Mouse (Mus musculus): ENCODE measurements around the gene Rae1. TPM values are rescaled to one million over a fixed set of nuclear protein-coding genes. Genes with fewer than 3 reads are reported as not detected.

Gene Rae1
- polyA plus RNA-seq, 1 experiment from 2014 or later: 111 TPM

DNA sequence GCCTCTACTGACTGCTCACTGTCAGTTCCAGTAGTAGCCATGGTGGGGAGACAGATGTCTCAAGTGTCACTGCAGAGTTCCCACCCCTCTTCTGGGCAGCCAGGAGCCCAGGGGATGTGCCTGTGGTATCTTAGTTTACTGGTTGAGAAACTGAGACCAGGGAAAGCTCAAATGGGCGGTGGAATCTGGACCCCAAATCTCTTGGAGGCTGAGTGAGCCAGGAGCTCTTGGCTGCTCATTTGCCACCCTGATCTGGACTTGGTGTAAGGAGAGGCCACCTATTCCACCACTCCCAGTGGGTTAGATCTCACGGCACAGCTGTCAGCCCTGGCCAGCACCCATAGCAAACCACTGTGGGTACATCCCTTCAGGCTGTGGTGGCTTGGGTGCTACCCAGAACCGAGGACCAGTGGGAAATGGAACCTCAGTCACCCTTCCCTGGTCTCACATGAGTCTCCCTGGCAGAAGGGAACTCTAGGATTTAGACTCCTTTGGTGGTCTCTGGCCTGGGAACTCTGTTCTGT lies 28.7 kb downstream of the Rae1 start:
- no peak for ATAC-seq (ENCODE audit: low FRiP score, low read depth)
- no peak overlapping the region for H3K4me2 ChIP-seq
- H3K27ac ChIP-seq (replicated peaks): no peak overlapping the region
- H3K4me1 ChIP-seq (replicated peaks): peaks cover 34% of the 10 kb centered on the region
- 90% methylated on average over 3 of the region's 3 CpGs for WGBS
- 0 out of 2 replicates have a peak, but pooled peaks cover 6% of the 10 kb centered on the region for H3K36me3 ChIP-seq
- H3K27me3 ChIP-seq: no peaks in the 10 kb centered on the region
- no peaks in the 10 kb centered on the region for H3K9me3 ChIP-seq
- H3K9ac ChIP-seq: no peak overlapping the region
- H3K4me3 ChIP-seq: no peak overlapping the region

DNA sequence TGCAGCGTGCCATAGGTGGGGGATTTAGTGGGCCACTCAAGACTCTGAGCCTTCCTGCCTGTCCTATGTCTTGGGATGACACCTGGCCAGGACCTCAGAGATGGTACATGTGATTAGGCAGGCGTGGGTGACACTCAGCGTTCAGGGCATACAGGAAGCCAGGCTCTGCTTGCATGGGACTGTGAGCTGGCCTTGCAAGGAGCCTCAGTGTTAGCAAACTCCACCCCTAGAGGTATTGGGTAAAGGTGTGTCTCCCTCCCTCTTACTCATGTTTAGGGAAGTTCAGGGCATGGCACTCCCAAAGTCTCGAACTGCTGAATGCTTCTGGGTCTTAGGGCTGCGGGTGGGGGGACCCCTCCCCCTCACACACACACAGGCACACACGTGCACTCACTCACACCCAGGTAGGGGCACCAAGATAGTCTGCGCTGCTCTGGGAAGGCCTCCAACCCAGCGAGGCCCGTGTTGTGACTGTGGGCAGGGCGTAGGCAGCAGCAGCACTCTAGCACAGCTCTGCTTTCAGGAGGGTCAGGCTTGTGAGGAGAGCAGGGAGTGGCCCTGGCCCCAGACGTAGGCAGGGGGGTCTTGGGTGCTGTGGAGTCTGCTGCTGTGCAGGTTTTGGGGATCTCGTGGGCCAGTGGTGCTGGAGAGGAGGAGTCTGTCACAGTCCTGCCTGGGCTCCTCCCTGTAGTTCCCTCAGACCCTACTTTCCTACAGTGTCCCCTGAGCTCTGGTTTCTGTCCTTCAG lies 30.8 kb downstream of the Rae1 start:
- H3K4me3 ChIP-seq: no peak overlapping the region
- H3K9me3 ChIP-seq: no peaks in the 10 kb centered on the region
- H3K36me3 ChIP-seq: peaks cover 6% of the 10 kb centered on the region; the same call in 1 of the 2 replicates
- no peak overlapping the region for H3K27ac ChIP-seq (replicated peaks)
- peaks cover 13% of the 10 kb centered on the region; the same call in 1 of the 2 replicates for H3K4me1 ChIP-seq (replicated peaks)
- H3K9ac ChIP-seq: no peak overlapping the region
- no peak for ATAC-seq (ENCODE audit: low FRiP score, low read depth)
- H3K27me3 ChIP-seq: no peaks in the 10 kb centered on the region
- 84% methylated on average over 12 of the region's 12 CpGs for WGBS
- H3K4me2 ChIP-seq: no peak overlapping the region

DNA sequence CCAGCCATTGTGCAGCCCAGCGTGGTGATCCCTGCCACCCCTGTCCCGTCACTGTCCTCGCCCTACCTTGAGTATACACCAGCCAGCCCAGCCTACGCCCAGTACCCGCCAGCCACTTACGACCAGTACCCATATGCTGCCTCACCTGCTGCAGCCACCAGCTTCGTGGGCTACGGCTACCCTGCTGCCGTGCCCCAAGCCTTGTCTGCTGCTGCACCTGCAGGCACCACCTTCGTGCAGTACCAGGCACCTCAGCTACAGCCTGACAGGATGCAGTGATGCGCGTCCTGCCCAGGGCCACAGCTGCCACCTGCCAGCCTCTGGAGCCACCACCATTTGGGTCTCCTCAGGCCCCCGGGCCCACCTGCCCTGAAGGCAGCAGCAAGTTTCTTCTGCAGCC lies 33.6 kb downstream of the Rae1 start:
- H3K27ac ChIP-seq (replicated peaks): no peak overlapping the region
- H3K9ac ChIP-seq: no peak overlapping the region
- H3K27me3 ChIP-seq: no peaks in the 10 kb centered on the region
- 94% methylated on average over 13 of the region's 13 CpGs for WGBS
- no peak for ATAC-seq (ENCODE audit: low FRiP score, low read depth)
- H3K4me1 ChIP-seq (replicated peaks): no peaks in the 10 kb centered on the region
- H3K36me3 ChIP-seq: peaks cover 6% of the 10 kb centered on the region; the same call in 1 of the 2 replicates
- no peaks in the 10 kb centered on the region for H3K9me3 ChIP-seq
- no peak overlapping the region for H3K4me3 ChIP-seq
- H3K4me2 ChIP-seq: no peak overlapping the region

DNA sequence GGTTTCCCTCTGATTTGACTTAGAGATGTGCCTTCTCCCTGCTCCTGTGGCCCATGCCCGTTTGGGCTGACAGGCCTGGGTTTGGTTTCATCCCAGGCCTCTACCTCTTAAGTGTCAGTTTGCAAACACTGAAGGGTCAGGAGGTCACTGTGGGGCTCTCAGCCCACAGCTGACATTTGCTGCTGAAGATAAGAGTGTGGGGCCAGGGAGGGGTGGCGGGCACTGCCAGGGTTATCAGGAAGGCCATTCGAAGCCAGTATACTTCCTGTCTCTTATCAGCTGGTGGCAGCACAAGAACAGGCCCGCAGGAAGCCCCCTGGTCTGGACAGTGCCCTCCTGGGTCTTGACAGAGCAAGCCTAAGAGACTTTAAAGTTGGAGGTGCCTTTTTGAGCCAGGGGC lies 35.1 kb downstream of the Rae1 start:
- Histone ChIP-seq H3K9me3 (no peaks in the 10 kb centered on the region), H3K4me1 (replicated peaks) (no peaks in the 10 kb centered on the region), H3K4me2 (no peak overlapping the region), H3K27me3 (no peaks in the 10 kb centered on the region), H3K27ac (replicated peaks) (no peak overlapping the region), H3K9ac (no peak overlapping the region), H3K4me3 (no peak overlapping the region), H3K36me3 (peaks cover 6% of the 10 kb centered on the region; the same call in 1 of the 2 replicates)
- WGBS: 84% methylated on average over 4 of the region's 4 CpGs
- ATAC-seq (ENCODE audit: low FRiP score, low read depth): no peak

DNA sequence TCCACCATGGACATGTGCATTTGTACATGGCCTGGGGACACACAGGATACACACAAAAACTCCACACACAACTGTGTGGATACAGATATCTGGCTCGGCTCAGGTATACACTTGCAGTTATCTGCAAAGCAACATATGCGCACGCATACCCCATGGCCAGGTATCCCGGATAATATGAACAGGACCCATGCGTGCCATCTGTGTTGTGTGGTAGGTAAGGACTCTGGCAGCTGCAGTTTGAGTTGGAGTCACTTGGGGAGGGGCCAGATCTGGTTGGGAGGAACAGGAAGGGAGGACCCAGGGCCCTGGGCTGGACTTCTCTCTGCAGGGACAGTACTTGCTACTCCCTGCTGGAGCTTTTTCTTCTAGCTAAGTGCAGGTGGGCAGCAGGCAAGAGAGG lies 35.7 kb downstream of the Rae1 start:
- no peak overlapping the region for H3K9ac ChIP-seq
- H3K27me3 ChIP-seq: no peaks in the 10 kb centered on the region
- WGBS: 92% methylated on average over 5 of the region's 5 CpGs
- H3K4me2 ChIP-seq: no peak overlapping the region
- H3K27ac ChIP-seq (replicated peaks): no peak overlapping the region
- ATAC-seq (ENCODE audit: low FRiP score, low read depth): 0 out of 2 replicates have a peak, but pooled peaks have one; percentile 7
- no peaks in the 10 kb centered on the region for H3K4me1 ChIP-seq (replicated peaks)
- no peak overlapping the region for H3K4me3 ChIP-seq
- no peaks in the 10 kb centered on the region for H3K9me3 ChIP-seq
- H3K36me3 ChIP-seq: peaks cover 6% of the 10 kb centered on the region; the same call in 1 of the 2 replicates

DNA sequence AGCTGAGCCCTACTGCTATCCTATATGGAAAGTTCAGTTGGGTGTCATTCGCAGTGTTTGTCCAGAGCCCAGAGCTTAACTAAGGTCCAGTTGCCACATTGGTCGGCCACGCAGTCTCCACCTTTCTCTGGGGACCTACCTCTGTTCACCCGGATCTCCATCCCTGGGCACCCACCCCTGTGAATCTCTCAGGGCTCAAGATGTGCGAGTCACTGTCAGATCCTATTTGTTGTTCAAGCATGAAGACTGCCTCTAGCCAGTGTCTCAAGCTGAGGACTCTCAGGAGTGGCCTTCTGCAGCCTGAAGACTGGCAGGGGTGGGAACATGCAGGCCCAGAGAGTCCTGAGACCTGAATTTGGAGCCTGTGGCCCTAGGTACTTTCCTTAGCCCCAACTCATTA lies 36.1 kb downstream of the Rae1 start:
- 95% methylated on average over 5 of the region's 5 CpGs for WGBS
- no peak for ATAC-seq (ENCODE audit: low FRiP score, low read depth)
- Histone ChIP-seq H3K4me3 (no peak overlapping the region), H3K27ac (replicated peaks) (no peak overlapping the region), H3K36me3 (peaks cover 6% of the 10 kb centered on the region; the same call in 1 of the 2 replicates), H3K4me1 (replicated peaks) (no peaks in the 10 kb centered on the region), H3K9ac (no peak overlapping the region), H3K27me3 (no peaks in the 10 kb centered on the region), H3K9me3 (no peaks in the 10 kb centered on the region), H3K4me2 (no peak overlapping the region)

DNA sequence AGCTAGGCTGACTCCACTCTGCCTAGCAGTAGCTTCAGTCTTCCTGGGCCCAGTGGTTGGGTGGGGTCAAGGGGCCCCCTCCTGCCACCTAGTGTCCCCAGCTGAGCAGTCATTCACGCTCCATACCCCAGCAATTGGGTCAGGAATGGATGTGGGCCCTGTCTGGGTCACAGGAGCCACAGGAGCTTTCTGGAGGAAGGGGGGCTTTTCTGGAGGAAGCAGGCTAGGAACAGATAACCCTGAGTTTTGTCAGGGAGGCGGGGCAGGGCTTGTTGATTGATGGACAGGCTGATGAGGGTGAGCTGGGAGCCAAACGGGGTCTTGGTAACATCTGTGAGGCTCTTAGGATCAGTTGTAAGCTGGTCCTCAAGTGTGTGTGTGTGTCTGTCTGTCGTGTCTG lies 36.7 kb downstream of the Rae1 start:
- Histone ChIP-seq H3K4me1 (replicated peaks) (no peaks in the 10 kb centered on the region), H3K36me3 (peaks cover 5% of the 10 kb centered on the region; the same call in 1 of the 2 replicates), H3K27me3 (no peaks in the 10 kb centered on the region), H3K27ac (replicated peaks) (no peak overlapping the region), H3K9ac (no peak overlapping the region), H3K4me2 (no peak overlapping the region), H3K9me3 (no peaks in the 10 kb centered on the region), H3K4me3 (no peak overlapping the region)
- WGBS: 67% methylated on average over 4 of the region's 4 CpGs
- ATAC-seq (ENCODE audit: low FRiP score, low read depth): no peak

DNA sequence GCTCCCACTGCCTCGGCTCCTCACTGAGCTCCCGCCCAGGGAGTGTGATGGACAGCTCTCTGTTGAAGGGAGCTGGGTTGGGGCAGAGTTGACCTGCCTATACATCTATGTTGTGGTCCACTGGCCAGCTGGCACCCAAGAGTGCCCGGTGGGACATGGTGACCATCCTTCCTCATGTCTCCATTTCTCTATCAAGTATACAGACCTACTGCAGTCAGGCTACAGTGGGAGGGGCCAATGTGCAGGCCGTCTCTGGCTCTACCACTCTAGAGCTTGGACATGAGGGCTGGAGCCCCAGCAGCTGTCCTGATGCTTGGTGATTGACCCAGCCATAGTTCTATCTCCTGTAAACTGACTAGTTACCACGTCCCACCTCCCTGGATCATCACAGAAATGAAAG lies 37.4 kb downstream of the Rae1 start:
- H3K27ac ChIP-seq (replicated peaks): no peak overlapping the region
- no peak for ATAC-seq (ENCODE audit: low FRiP score, low read depth)
- no peaks in the 10 kb centered on the region for H3K27me3 ChIP-seq
- H3K9me3 ChIP-seq: no peaks in the 10 kb centered on the region
- no peak overlapping the region for H3K4me3 ChIP-seq
- WGBS: 78% methylated on average over 5 of the region's 5 CpGs
- H3K36me3 ChIP-seq: no peaks in the 10 kb centered on the region; the same call in 1 of the 2 replicates
- H3K9ac ChIP-seq: no peak overlapping the region
- no peak overlapping the region for H3K4me2 ChIP-seq
- no peaks in the 10 kb centered on the region for H3K4me1 ChIP-seq (replicated peaks)

DNA sequence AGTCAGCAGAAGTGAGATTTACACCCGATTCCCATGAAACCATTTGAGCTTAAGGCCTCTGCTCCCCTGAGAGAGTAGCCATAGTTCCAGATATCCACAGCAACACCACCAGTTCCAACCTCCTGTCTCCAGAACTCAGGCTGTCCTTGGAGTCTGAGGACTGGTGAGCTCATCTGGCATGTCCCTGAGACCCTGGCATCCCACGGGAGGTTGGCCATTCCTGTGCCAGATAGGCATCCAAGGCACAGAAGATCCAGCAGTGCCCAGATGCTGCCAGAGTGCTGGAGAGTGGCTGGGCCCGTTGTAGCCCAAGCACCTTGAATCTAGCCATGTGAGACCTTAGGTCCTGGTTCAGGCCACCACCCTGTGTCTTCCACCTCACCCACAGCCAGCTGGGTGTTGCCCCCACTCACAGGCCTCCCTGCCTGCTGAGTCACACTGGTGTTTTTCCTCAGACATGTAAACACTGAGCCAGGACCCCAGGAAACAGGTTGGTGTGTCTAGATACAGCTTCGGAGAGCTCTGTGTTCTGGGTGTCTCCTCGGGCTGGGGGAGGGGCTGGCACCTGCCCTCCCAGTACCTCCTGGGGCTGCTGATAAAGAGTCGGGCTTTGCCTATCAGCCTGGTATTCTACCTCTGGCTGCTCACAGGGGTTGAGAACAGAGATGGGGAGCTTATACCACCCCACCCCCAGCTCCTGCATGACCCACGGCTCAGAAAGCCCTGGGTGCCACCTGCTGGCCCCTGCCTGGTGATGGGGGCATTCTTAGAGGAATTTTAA lies 38.1 kb downstream of the Rae1 start:
- no peak for ATAC-seq (ENCODE audit: low FRiP score, low read depth)
- Histone ChIP-seq H3K4me2 (no peak overlapping the region), H3K9ac (no peak overlapping the region), H3K4me3 (no peak overlapping the region), H3K9me3 (no peaks in the 10 kb centered on the region), H3K27me3 (no peaks in the 10 kb centered on the region), H3K27ac (replicated peaks) (no peak overlapping the region), H3K4me1 (replicated peaks) (no peaks in the 10 kb centered on the region), H3K36me3 (no peaks in the 10 kb centered on the region; the same call in 1 of the 2 replicates)
- 75% methylated on average over 7 of the region's 7 CpGs for WGBS

DNA sequence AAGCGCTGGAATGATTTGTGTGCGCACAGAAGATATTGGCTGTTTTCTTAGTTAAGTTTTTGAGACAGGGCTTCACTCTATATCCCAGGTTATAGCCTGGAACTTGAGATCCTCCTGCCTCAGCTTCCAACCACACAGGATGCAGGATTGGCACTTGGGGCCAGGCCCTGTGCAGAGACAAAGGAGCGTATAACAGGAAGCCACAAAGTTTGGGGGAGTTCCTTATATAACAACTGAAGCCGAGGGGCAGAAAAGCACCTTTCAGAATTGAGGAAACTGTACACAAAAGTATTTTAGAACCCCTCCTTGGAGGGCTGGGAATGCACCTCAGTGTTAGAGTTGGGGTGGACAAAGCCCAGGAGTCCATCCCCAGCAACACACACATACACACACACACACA lies 39.1 kb downstream of the Rae1 start:
- Histone ChIP-seq H3K4me2 (no peak overlapping the region), H3K4me1 (replicated peaks) (no peaks in the 10 kb centered on the region), H3K4me3 (no peak overlapping the region), H3K27me3 (no peaks in the 10 kb centered on the region), H3K9me3 (no peaks in the 10 kb centered on the region), H3K27ac (replicated peaks) (no peak overlapping the region), H3K36me3 (no peaks in the 10 kb centered on the region; the same call in 1 of the 2 replicates), H3K9ac (no peak overlapping the region)
- 96% methylated on average over 4 of the region's 4 CpGs for WGBS
- ATAC-seq (ENCODE audit: low FRiP score, low read depth): no peak

DNA sequence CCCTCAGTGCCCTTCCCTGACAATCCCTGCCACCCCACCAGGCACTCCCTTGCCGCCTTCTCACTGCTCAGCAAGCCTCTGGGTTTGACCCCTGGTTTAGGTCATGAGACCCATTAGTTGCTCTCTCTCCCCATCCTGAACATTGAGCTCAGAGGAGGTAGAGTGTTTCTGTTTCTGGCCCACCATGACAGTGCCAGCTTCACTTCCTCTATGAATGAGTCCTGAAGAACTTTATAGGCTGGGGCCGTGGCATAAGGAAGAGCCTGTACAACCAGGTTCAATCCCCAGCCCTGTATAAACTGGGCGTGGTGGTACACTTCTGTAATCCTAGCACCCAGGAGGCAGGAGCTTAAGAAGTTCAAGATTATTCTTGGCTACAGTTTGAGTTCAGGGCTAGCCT lies 40.9 kb downstream of the Rae1 start:
- Histone ChIP-seq H3K4me3 (no peak overlapping the region), H3K27ac (replicated peaks) (no peak overlapping the region), H3K9me3 (no peaks in the 10 kb centered on the region), H3K4me1 (replicated peaks) (no peaks in the 10 kb centered on the region), H3K4me2 (no peak overlapping the region), H3K27me3 (no peaks in the 10 kb centered on the region), H3K36me3 (no peaks in the 10 kb centered on the region), H3K9ac (no peak overlapping the region)
- ATAC-seq (ENCODE audit: low FRiP score, low read depth): no peak
- 88% methylated on average over 3 of the region's 3 CpGs for WGBS

DNA sequence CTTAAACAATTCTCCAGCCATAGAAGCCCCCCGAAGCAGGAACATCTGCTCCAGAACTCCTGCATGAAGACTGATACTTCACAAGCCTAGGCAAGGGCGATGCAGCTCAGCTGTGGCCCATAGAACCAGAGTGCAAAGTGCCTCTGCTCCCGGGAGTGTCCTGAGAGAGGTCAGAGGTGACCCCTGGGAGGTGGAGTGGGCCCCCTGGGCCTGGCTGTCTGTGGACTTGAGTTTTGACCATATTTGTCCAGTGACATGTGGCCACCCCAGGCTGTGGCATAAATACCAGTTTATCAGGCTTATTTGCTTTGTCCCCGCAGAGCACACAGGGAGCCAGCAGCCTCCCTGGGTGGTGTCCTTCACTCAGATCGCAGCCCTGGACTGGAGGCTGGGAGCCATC lies 41.3 kb downstream of the Rae1 start:
- WGBS: 69% methylated on average over 5 of the region's 5 CpGs
- no peaks in the 10 kb centered on the region for H3K36me3 ChIP-seq
- no peak overlapping the region for H3K9ac ChIP-seq
- no peak overlapping the region for H3K4me3 ChIP-seq
- no peak overlapping the region for H3K27ac ChIP-seq (replicated peaks)
- no peaks in the 10 kb centered on the region for H3K27me3 ChIP-seq
- H3K4me2 ChIP-seq: no peak overlapping the region
- no peak for ATAC-seq (ENCODE audit: low FRiP score, low read depth)
- H3K4me1 ChIP-seq (replicated peaks): no peaks in the 10 kb centered on the region
- no peaks in the 10 kb centered on the region for H3K9me3 ChIP-seq
